Mouse (Mus musculus): ENCODE results near the gene S100pbp. TPM values are rescaled to one million over a fixed set of nuclear protein-coding genes. Genes with fewer than 3 reads are reported as not detected.

The S100pbp gene
- polyA plus RNA-seq, 1 experiment from 2014 or later, result 12.3 TPM

- H3K4me1 ChIP-seq, result peaks cover under 1% of the 10 kb centered on the region; the same call in 1 of the 2 replicates
- 81% methylated on average over 6 of the region's 6 CpGs for WGBS
- H3K4me3 ChIP-seq, result no peak overlapping the region
- no peaks in the 10 kb centered on the region for H3K9me3 ChIP-seq
- H3K27ac ChIP-seq (replicated peaks), result no peak overlapping the region
- H3K36me3 ChIP-seq, result no peaks in the 10 kb centered on the region
- no peak overlapping the region for H3K4me2 ChIP-seq
- H3K27me3 ChIP-seq (replicated peaks), result peaks cover 78% of the 10 kb centered on the region
- no peak overlapping the region for H3K9ac ChIP-seq
- no peak for ATAC-seq (ENCODE audit: extremely low read depth, insufficient number of reproducible peaks, low FRiP score, low TSS enrichment)
Observed at GRCm38 (mm10) chr4:129110804-129111203, 78.7 kb downstream of the S100pbp start.

- WGBS, result 70% methylated on average over 7 of the region's 7 CpGs
- H3K27me3 ChIP-seq (replicated peaks), result peaks cover 78% of the 10 kb centered on the region
Observed at GRCm38 (mm10) chr4:129108624-129109023, 80.9 kb downstream of the S100pbp start.

GRCm38 (mm10) chr4:129107348-129107899 lies 82.1 kb downstream of the S100pbp start:
- no peak overlapping the region for H3K4me2 ChIP-seq
- H3K9me3 ChIP-seq, result no peaks in the 10 kb centered on the region
- H3K4me3 ChIP-seq, result no peak overlapping the region
- no peak overlapping the region for H3K27ac ChIP-seq (replicated peaks)
- ATAC-seq (ENCODE audit: extremely low read depth, insufficient number of reproducible peaks, low FRiP score, low TSS enrichment), result no peak
- peaks cover 77% of the 10 kb centered on the region for H3K27me3 ChIP-seq (replicated peaks)
- WGBS, result 55% methylated on average over 10 of the region's 10 CpGs
- H3K9ac ChIP-seq, result no peak overlapping the region
- no peaks in the 10 kb centered on the region for H3K36me3 ChIP-seq
- peaks cover 8% of the 10 kb centered on the region for H3K4me1 ChIP-seq

More at GRCm38 (mm10) chr4:129108624-129109023, 80.9 kb downstream of the S100pbp start:
- Histone ChIP-seq H3K4me3 (no peak overlapping the region), H3K9me3 (no peaks in the 10 kb centered on the region), H3K36me3 (no peaks in the 10 kb centered on the region), H3K9ac (no peak overlapping the region), H3K4me2 (no peak overlapping the region), H3K27ac (replicated peaks) (no peak overlapping the region), H3K4me1 (peaks cover 8% of the 10 kb centered on the region)
- no peak for ATAC-seq (ENCODE audit: extremely low read depth, insufficient number of reproducible peaks, low FRiP score, low TSS enrichment)

DNA sequence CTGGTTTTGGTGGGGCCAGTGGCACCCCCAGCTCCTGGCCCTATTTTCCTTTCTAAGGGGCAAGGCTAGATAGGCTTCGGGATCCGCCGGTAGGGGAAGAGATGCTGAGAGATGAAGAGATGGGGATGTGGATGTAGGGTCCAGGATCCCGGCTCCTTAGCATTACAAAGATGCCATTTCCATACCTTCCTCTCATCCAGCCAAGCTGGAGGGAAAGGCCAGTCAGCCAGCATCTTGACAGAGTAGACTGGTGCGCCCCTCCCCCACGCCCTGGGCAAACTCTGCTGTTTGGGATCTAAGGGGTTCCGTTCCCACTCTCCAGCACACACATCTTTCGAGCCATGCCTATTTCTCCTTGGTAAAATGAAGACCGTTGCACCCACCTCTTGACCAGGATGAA lies 83.5 kb downstream of the S100pbp start:
- no peak overlapping the region for H3K4me2 ChIP-seq
- ATAC-seq (ENCODE audit: extremely low read depth, insufficient number of reproducible peaks, low FRiP score, low TSS enrichment), result no peak
- WGBS, result 17% methylated on average over 9 of the region's 9 CpGs
- no peaks in the 10 kb centered on the region for H3K9me3 ChIP-seq
- no peak overlapping the region for H3K27ac ChIP-seq (replicated peaks)
- peak overlapping the region; percentile 35; the same call in 1 of the 2 replicates for H3K4me3 ChIP-seq
- peaks cover 74% of the 10 kb centered on the region for H3K27me3 ChIP-seq (replicated peaks)
- peaks cover 8% of the 10 kb centered on the region for H3K4me1 ChIP-seq
- H3K9ac ChIP-seq, result no peak overlapping the region
- no peaks in the 10 kb centered on the region for H3K36me3 ChIP-seq

- Histone ChIP-seq H3K27ac (replicated peaks) (no peak within 1 kb of the TSS), H3K4me3 (peak within 1 kb of the TSS; percentile 35), H3K27me3 (replicated peaks) (peaks cover 72% of the 10 kb centered on the region), H3K4me2 (peak within 1 kb of the TSS; percentile 61), H3K4me1 (peaks cover 8% of the 10 kb centered on the region), H3K36me3 (no peaks in the 10 kb centered on the region), H3K9ac (peak within 1 kb of the TSS; percentile 60; the same call in 1 of the 2 replicates), H3K9me3 (no peaks in the 10 kb centered on the region)
- 2% methylated on average over 40 of the region's 40 CpGs for WGBS
- no peak for ATAC-seq (ENCODE audit: extremely low read depth, insufficient number of reproducible peaks, low FRiP score, low TSS enrichment)
Observed at GRCm38 (mm10) chr4:129105356-129105755, 84.2 kb downstream of the S100pbp start, which contains the start of gene Tmem54. Tmem54 (plus strand) TSS chr4:129105548.

GRCm38 (mm10) chr4:129102133-129102829 lies 87.2 kb downstream of the S100pbp start:
- Histone ChIP-seq H3K27me3 (replicated peaks) (peaks cover 51% of the 10 kb centered on the region), H3K27ac (replicated peaks) (no peak overlapping the region), H3K36me3 (no peaks in the 10 kb centered on the region), H3K9ac (no peak overlapping the region), H3K4me1 (peaks cover 8% of the 10 kb centered on the region), H3K9me3 (no peaks in the 10 kb centered on the region), H3K4me3 (no peak overlapping the region), H3K4me2 (no peak overlapping the region)
- WGBS, result 55% methylated on average over 14 of the region's 14 CpGs
- no peak for ATAC-seq (ENCODE audit: extremely low read depth, insufficient number of reproducible peaks, low FRiP score, low TSS enrichment)

Other genes starting within 250 kb of the S100pbp start
- gene Azin2, start 227.3 kb downstream of the S100pbp start, polyA plus RNA-seq (2015; fragmentation: Nextera tagmentation; extraction: Ambion mirVana), result 7.4 TPM in 2 replicates
- 147 and 167 TPM in 2 replicates for gene Ak2, start 197.8 kb downstream of the S100pbp start, polyA plus RNA-seq (2015; fragmentation: Nextera tagmentation; extraction: Ambion mirVana)
- gene Rnf19b, start 131.5 kb downstream of the S100pbp start, polyA plus RNA-seq (2015; fragmentation: Nextera tagmentation; extraction: Ambion mirVana), result 5.7 and 6.2 TPM in 2 replicates
- 1.0 and 1.1 TPM in 2 replicates for gene Tmem54, start 84.2 kb downstream of the S100pbp start, polyA plus RNA-seq (2015; fragmentation: Nextera tagmentation; extraction: Ambion mirVana)
- gene Hpca, start 67.7 kb downstream of the S100pbp start, polyA plus RNA-seq (2015; fragmentation: Nextera tagmentation; extraction: Ambion mirVana), result 0.25 and 0.37 TPM in 2 replicates
- 5.6 and 7.1 TPM in 2 replicates for gene Fndc5, start 52.7 kb downstream of the S100pbp start, polyA plus RNA-seq (2015; fragmentation: Nextera tagmentation; extraction: Ambion mirVana)
- gene Yars, start within 50 bp of the S100pbp start, polyA plus RNA-seq (2015; fragmentation: Nextera tagmentation; extraction: Ambion mirVana), result 49.8 and 52.0 TPM in 2 replicates
- 1.8 and 2.3 TPM in 2 replicates for gene C77080, start 71.7 kb upstream of the S100pbp start, polyA plus RNA-seq (2015; fragmentation: Nextera tagmentation; extraction: Ambion mirVana)
- 1.1 and 1.6 TPM in 2 replicates for gene Sync, start 97.9 kb upstream of the S100pbp start, polyA plus RNA-seq (2015; fragmentation: Nextera tagmentation; extraction: Ambion mirVana)
- gene Rbbp4, start 145.6 kb upstream of the S100pbp start, polyA plus RNA-seq (2015; fragmentation: Nextera tagmentation; extraction: Ambion mirVana), result 279 and 297 TPM in 2 replicates
- 36.6 and 45.0 TPM in 2 replicates for gene Zbtb8os, start 146.0 kb upstream of the S100pbp start, polyA plus RNA-seq (2015; fragmentation: Nextera tagmentation; extraction: Ambion mirVana)
- 9.9 and 11.0 TPM in 2 replicates for gene Zbtb8a, start 188.4 kb upstream of the S100pbp start, polyA plus RNA-seq (2015; fragmentation: Nextera tagmentation; extraction: Ambion mirVana)